ENCODE assay signal across 9 mouse cellular contexts in the genomic region with DNA sequence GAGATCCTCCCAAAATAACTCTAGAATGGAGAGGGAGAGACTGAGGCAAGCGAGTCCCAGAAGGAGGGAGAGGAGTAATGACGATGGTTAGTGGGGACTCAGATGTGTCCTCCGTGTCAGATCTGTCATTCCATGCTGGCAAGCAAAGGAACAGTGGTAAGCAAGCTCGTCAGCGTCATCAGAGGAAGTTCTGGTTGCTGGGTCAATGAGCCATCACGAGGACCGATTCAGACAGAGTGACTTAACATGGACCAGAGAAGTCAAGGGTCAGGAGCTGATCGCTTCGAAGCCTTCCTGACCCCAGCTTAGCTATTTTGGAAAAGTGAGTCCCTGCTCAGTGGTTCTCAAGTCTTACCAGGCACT. TPM values are rescaled to one million over a fixed set of nuclear protein-coding genes. Genes with fewer than 3 reads are reported as not detected.
DNase-seq lines count a peak whose midpoint lies in the region; ATAC-seq and TF ChIP-seq lines count a peak whose summit lies in the region.
"Had no signal": no experiment of that assay in that cellular context is flagged by ENCODE, and none has a peak within 500 bp of the region (broad histone marks: within the 10 kb centered on the region; RNA-seq: fewer than 3 reads in every experiment).

No protein-coding gene starts in this region.

- no peak for DNase-seq in heart, adult 2 months
- no peak for DNase-seq in testis, postnatal 10 days (ENCODE audit: low spot score)
- DNase-seq in spleen, postnatal 10 days (ENCODE audit: low spot score in 2 of 2), result no peak
- DNase-seq in layer of hippocampus, adult 9-10 months (ENCODE audit: low spot score), result no peak

- H3K4me2 ChIP-seq in heart, embryonic 14.5 days (ENCODE audit: low read length), result peak overlapping the region; percentile 41
- peak overlapping the region; percentile 1; the same call in 1 of the 2 replicates for H3K4me2 ChIP-seq in hindbrain, embryonic 15.5 days
- H3K4me2 ChIP-seq in kidney, embryonic 15.5 days, result no peak overlapping the region
- H3K4me2 ChIP-seq: liver, embryonic 11.5 days had no signal

- no peaks in the 10 kb centered on the region for H3K36me3 ChIP-seq in heart, embryonic 14.5 days (ENCODE audit: control insufficient read depth, insufficient read depth, low read length)
- no peaks in the 10 kb centered on the region for H3K36me3 ChIP-seq in heart, adult 2 months (ENCODE audit: control insufficient read depth, insufficient read depth, low read length)
- H3K36me3 ChIP-seq in testis, adult 2 months (ENCODE audit: control insufficient read depth, insufficient read depth, low read length), result no peaks in the 10 kb centered on the region
- no peaks in the 10 kb centered on the region for H3K36me3 ChIP-seq in hindbrain, embryonic 15.5 days
- H3K36me3 ChIP-seq in kidney, embryonic 15.5 days, result no peaks in the 10 kb centered on the region

- no peak for TF ChIP-seq POLR2A in heart, adult 2 months (IDR thresholded peaks at IDR 0.05; ENCODE audit: insufficient read depth, low read depth, low read length)
- TF ChIP-seq POLR2A in testis, adult 2 months (IDR thresholded peaks at IDR 0.05; ENCODE audit: control insufficient read depth, low read depth, low read length), result peak; percentile 0; the same call in 1 of the 2 replicates

- no peak for TF ChIP-seq EP300 in heart, adult 2 months (IDR thresholded peaks at IDR 0.05; ENCODE audit: insufficient read depth, low read depth, low read length)

- H3K27ac ChIP-seq in heart, embryonic 14.5 days (replicated peaks in 1 of 2; ENCODE audit: control insufficient read depth in 1 of 2, insufficient read depth in 1 of 2, low read depth in 2 of 2, low read length in 2 of 2), result no peak overlapping the region
- H3K27ac ChIP-seq in heart, adult 2 months, result no peak overlapping the region
- H3K27ac ChIP-seq in testis, adult 2 months (ENCODE audit: control insufficient read depth, insufficient read depth, low read depth, low read length), result peak overlapping the region; percentile 96
- H3K27ac ChIP-seq in hindbrain, embryonic 15.5 days (replicated peaks), result no peak overlapping the region
- no peak overlapping the region for H3K27ac ChIP-seq in kidney, embryonic 15.5 days

- H3K79me2 ChIP-seq in heart, adult 2 months (replicated peaks; ENCODE audit: control insufficient read depth, insufficient read depth, low read length), result no peaks in the 10 kb centered on the region

- ATAC-seq in heart, embryonic 14.5 days (ENCODE audit: insufficient number of reproducible peaks, insufficient read depth, low FRiP score, low read depth), result no peak
- ATAC-seq in hindbrain, embryonic 15.5 days (ENCODE audit: low FRiP score, low read depth), result peak; percentile 44; the same call in 1 of the 2 replicates
- ATAC-seq in kidney, embryonic 15.5 days (replicated peaks; ENCODE audit: low FRiP score), result no peak

- WGBS in heart, embryonic 14.5 days, result 71% methylated on average over 9 of the region's 9 CpGs
- WGBS in heart, adult 2 months, result 53% methylated on average over 9 of the region's 9 CpGs
- WGBS in hindbrain, embryonic 15.5 days, result 51% methylated on average over 9 of the region's 9 CpGs
- WGBS in kidney, embryonic 15.5 days, result 53% methylated on average over 9 of the region's 9 CpGs

- peaks cover 13 to 18% of the 10 kb centered on the region in 2 experiments for H3K4me1 ChIP-seq in heart, embryonic 14.5 days (ENCODE audit: control insufficient read depth in 2 of 2, insufficient read depth in 2 of 2, low read length in 2 of 2)
- peaks cover 3% of the 10 kb centered on the region for H3K4me1 ChIP-seq in heart, adult 2 months (ENCODE audit: control insufficient read depth, insufficient read depth, low read length)
- peaks cover 15% of the 10 kb centered on the region for H3K4me1 ChIP-seq in testis, adult 2 months (ENCODE audit: control insufficient read depth, insufficient read depth, low read length)
- H3K4me1 ChIP-seq in hindbrain, embryonic 15.5 days (replicated peaks), result peaks cover 9% of the 10 kb centered on the region; the same call in 1 of the 2 replicates
- H3K4me1 ChIP-seq in kidney, embryonic 15.5 days, result peaks cover 7% of the 10 kb centered on the region

- intact Hi-C loops in heart, adult 2 months (cut with DNase I), result no loop called here

- H3K9me3 ChIP-seq in heart, embryonic 14.5 days (ENCODE audit: control insufficient read depth, low read length), result no peaks in the 10 kb centered on the region
- H3K9me3 ChIP-seq in hindbrain, embryonic 15.5 days, result no peaks in the 10 kb centered on the region
- no peaks in the 10 kb centered on the region for H3K9me3 ChIP-seq in kidney, embryonic 15.5 days (replicated peaks)

- no peak overlapping the region for H3K9ac ChIP-seq in heart, embryonic 14.5 days (ENCODE audit: low read length)
- H3K9ac ChIP-seq in heart, adult 2 months (ENCODE audit: low read depth, low read length), result no peak overlapping the region
- no peak overlapping the region for H3K9ac ChIP-seq in hindbrain, embryonic 15.5 days
- H3K9ac ChIP-seq in kidney, embryonic 15.5 days, result no peak overlapping the region

- no peaks in the 10 kb centered on the region for H3K27me3 ChIP-seq in heart, embryonic 14.5 days (ENCODE audit: control insufficient read depth, insufficient read depth, low read length)
- no peaks in the 10 kb centered on the region for H3K27me3 ChIP-seq in heart, adult 2 months (ENCODE audit: control insufficient read depth, insufficient read depth, low read length)
- H3K27me3 ChIP-seq in testis, adult 2 months (ENCODE audit: control insufficient read depth, insufficient read depth, low read length), result no peaks in the 10 kb centered on the region
- H3K27me3 ChIP-seq in hindbrain, embryonic 15.5 days, result no peaks in the 10 kb centered on the region
- 0 out of 2 replicates have a peak, but pooled peaks cover 4% of the 10 kb centered on the region for H3K27me3 ChIP-seq in kidney, embryonic 15.5 days

- H3K4me3 ChIP-seq in heart, embryonic 14.5 days (ENCODE audit: control insufficient read depth in 1 of 2, insufficient read depth in 1 of 2, low read depth in 1 of 2, low read length in 2 of 2), result no peak overlapping the region
- no peak overlapping the region for H3K4me3 ChIP-seq in heart, adult 2 months
- peak overlapping the region; percentile 90 for H3K4me3 ChIP-seq in testis, adult 2 months (ENCODE audit: control insufficient read depth, low read depth, low read length)
- no peak overlapping the region for H3K4me3 ChIP-seq in hindbrain, embryonic 15.5 days
- H3K4me3 ChIP-seq in kidney, embryonic 15.5 days (replicated peaks), result no peak overlapping the region

- TF ChIP-seq CTCF in heart, adult 2 months (IDR thresholded peaks at IDR 0.05), result no peak
- TF ChIP-seq CTCF in testis, adult 2 months (IDR thresholded peaks at IDR 0.05; ENCODE audit: control insufficient read depth, insufficient read depth, insufficient replicate concordance, low read depth, low read length), result no peak

RNA-seq across cellular contexts. Expression of a gene that starts 47.1 kb away (rescaled TPM):
- 20.3 and 22.2 TPM in 2 replicates for polyA plus RNA-seq in heart, embryonic 14.5 days (2014; fragmentation: Nextera tagmentation; extraction: Ambion mirVana)
- 10 to 100 TPM; 26.1 to 29.7 TPM for total RNA-seq in heart, adult 2 months (2021)
- 23.2 and 36.4 TPM in 2 replicates for polyA plus RNA-seq in heart, adult 2 months (2012; rRNA removed)
- polyA plus RNA-seq in testis, adult 2 months (2012; rRNA removed), result 15.0 and 18.8 TPM in 2 replicates
- polyA plus RNA-seq in hindbrain, embryonic 15.5 days (2015; fragmentation: Nextera tagmentation; extraction: Ambion mirVana), result 72.7 and 79.1 TPM in 2 replicates
- 26.2 and 27.0 TPM in 2 replicates for polyA plus RNA-seq in kidney, embryonic 15.5 days (2015; fragmentation: Nextera tagmentation; extraction: Ambion mirVana)
